Mouse (Mus musculus) CH12.LX (cell line): ENCODE measurements around the gene Gltpd2. TPM values are rescaled to one million over a fixed set of nuclear protein-coding genes. Genes with fewer than 3 reads are reported as not detected.

Experiments
- DNase-seq: peaks from one replicate; pipeline ENCODE4 v3.0.0-alpha.2; 2013; ENCODE audit errors: extremely low read depth
- H3K27ac ChIP-seq: 2 replicates; pipeline ENCODE4 v1.5.1; 2012; ENCODE audit warnings: low read depth, mild to moderate bottlenecking, control low read depth, moderate library complexity; ENCODE audit not compliant: insufficient read depth
- H3K27me3 ChIP-seq: replicated peaks from 2 replicates; pipeline ENCODE3; 2012; ENCODE audit warnings: inconsistent platforms
- H3K36me3 ChIP-seq, 2 experiments: replicated peaks in 1 of 2; 2 replicates each; pipeline versions ENCODE3 to v1.6.1; 2012; ENCODE audit warnings: inconsistent platforms in 1 of 2, low read length in 1 of 2, mild to moderate bottlenecking in 1 of 2, mixed read lengths in 1 of 2, moderate library complexity in 1 of 2; ENCODE audit not compliant: control insufficient read depth in 1 of 2, insufficient read depth in 1 of 2
- H3K4me1 ChIP-seq, 2 experiments: 2 replicates each; pipeline ENCODE4 v1.6.1; 2012; ENCODE audit warnings: inconsistent platforms in 1 of 2, moderate library complexity in 1 of 2; ENCODE audit not compliant: insufficient read depth in 2 of 2, control insufficient read depth in 1 of 2
- H3K4me2 ChIP-seq: 2 replicates; pipeline ENCODE4 v1.6.1; 2012; ENCODE audit warnings: low read depth, mild to moderate bottlenecking, control low read depth; ENCODE audit not compliant: poor library complexity, insufficient read depth, severe bottlenecking
- H3K4me3 ChIP-seq, 3 experiments: fragments of 150-350 bp in 1 of 3; sonication (generic) in 1 of 3; replicated peaks in 1 of 3; 2 replicates each; pipeline versions ENCODE3 to v1.5.1; 2011 to 2012; ENCODE audit warnings: low read depth in 2 of 3, low read length in 2 of 3, mild to moderate bottlenecking in 2 of 3, moderate library complexity in 2 of 3, control low read depth in 1 of 3, improper control_type of control experiment in 1 of 3, inconsistent platforms in 1 of 3, mixed read lengths in 1 of 3; ENCODE audit not compliant: poor library complexity in 1 of 3
- H3K79me2 ChIP-seq: replicated peaks from 2 replicates; pipeline ENCODE4 v1.6.1; 2012; ENCODE audit warnings: mild to moderate bottlenecking, moderate library complexity; ENCODE audit not compliant: control insufficient read depth, poor library complexity, insufficient read depth, severe bottlenecking; ENCODE audit errors: extremely low read depth
- H3K9ac ChIP-seq: 2 replicates; pipeline ENCODE4 v1.6.1; 2012; ENCODE audit warnings: low read depth, mild to moderate bottlenecking, control low read depth, moderate library complexity; ENCODE audit not compliant: insufficient read depth
- H3K9me3 ChIP-seq: replicated peaks from 2 replicates; pipeline ENCODE3; 2012; ENCODE audit warnings: low read length, inconsistent platforms, mixed read lengths
- BHLHE40 ChIP-seq: IDR thresholded peaks from 2 replicates; pipeline ENCODE4 v1.6.1; 2011; ENCODE audit warnings: mild to moderate bottlenecking, low read depth, low read length, improper control_type of control experiment
- CHD2 ChIP-seq: IDR thresholded peaks from 2 replicates; pipeline ENCODE4 v1.6.1; 2011; ENCODE audit warnings: low read length, improper control_type of control experiment
- CTCF ChIP-seq, 2 experiments: IDR thresholded peaks in 1 of 2; conservative IDR thresholded peaks in 1 of 2; 2 replicates each; pipeline ENCODE4 v1.5.1; 2011 to 2012; ENCODE audit warnings: low read depth in 2 of 2, low read length in 2 of 2, improper control_type of control experiment in 1 of 2, inconsistent platforms in 1 of 2, mild to moderate bottlenecking in 1 of 2, moderate library complexity in 1 of 2
- E2F4 ChIP-seq: IDR thresholded peaks from 2 replicates; pipeline ENCODE4 v1.6.1; 2011; ENCODE audit warnings: low read depth, low read length, improper control_type of control experiment; ENCODE audit not compliant: insufficient replicate concordance
- ELF1 ChIP-seq: IDR thresholded peaks from 2 replicates; pipeline ENCODE4 v1.6.1; 2014; ENCODE audit warnings: low read depth, mild to moderate bottlenecking, inconsistent platforms, low read length, improper control_type of control experiment
- EP300 ChIP-seq: IDR thresholded peaks from 2 replicates; pipeline ENCODE4 v1.6.1; 2011; ENCODE audit warnings: low read length, improper control_type of control experiment
- HCFC1 ChIP-seq: IDR thresholded peaks from 2 replicates; pipeline ENCODE4 v1.6.1; 2012; ENCODE audit warnings: low read depth, mild to moderate bottlenecking, inconsistent platforms, low read length, improper control_type of control experiment
- IRF4 ChIP-seq: IDR thresholded peaks from 2 replicates; pipeline ENCODE4 v1.6.1; 2014; ENCODE audit warnings: low read depth, mild to moderate bottlenecking, inconsistent platforms, low read length, improper control_type of control experiment
- JUND ChIP-seq: conservative IDR thresholded peaks from 2 replicates; pipeline ENCODE4 v1.6.1; 2011; ENCODE audit warnings: low read depth, low read length, improper control_type of control experiment
- KAT2A ChIP-seq: IDR thresholded peaks from 2 replicates; pipeline ENCODE4 v1.6.1; 2012; ENCODE audit warnings: low read length, improper control_type of control experiment, inconsistent platforms; ENCODE audit not compliant: insufficient replicate concordance
- MAFK ChIP-seq: IDR thresholded peaks from 2 replicates; pipeline ENCODE4 v1.6.1; 2011; ENCODE audit warnings: low read length, improper control_type of control experiment; ENCODE audit not compliant: insufficient replicate concordance
- MAX ChIP-seq: IDR thresholded peaks from 2 replicates; pipeline ENCODE4 v1.6.1; 2011; ENCODE audit warnings: low read length, improper control_type of control experiment
- MAZ ChIP-seq: IDR thresholded peaks from 2 replicates; pipeline ENCODE4 v1.6.1; 2012; ENCODE audit warnings: low read depth, mild to moderate bottlenecking, inconsistent platforms, low read length, improper control_type of control experiment, moderate library complexity
- MEF2A ChIP-seq: IDR thresholded peaks from 2 replicates; pipeline ENCODE4 v1.6.1; 2014; ENCODE audit warnings: low read depth, mild to moderate bottlenecking, inconsistent platforms, low read length, improper control_type of control experiment, borderline replicate concordance
- MXI1 ChIP-seq: IDR thresholded peaks from 2 replicates; pipeline ENCODE4 v1.6.1; 2011; ENCODE audit warnings: mild to moderate bottlenecking, low read depth, low read length, improper control_type of control experiment
- MYC ChIP-seq: IDR thresholded peaks from 2 replicates; pipeline ENCODE4 v1.6.1; 2011; ENCODE audit warnings: low read depth, mild to moderate bottlenecking, improper control_type of control experiment, low read length
- POLR2A ChIP-seq: IDR thresholded peaks from 2 replicates; pipeline ENCODE4 v1.6.1; 2011; ENCODE audit warnings: low read depth, mild to moderate bottlenecking, improper control_type of control experiment, low read length
- POLR2AphosphoS2 ChIP-seq: IDR thresholded peaks from 2 replicates; pipeline ENCODE4 v1.6.1; 2011; ENCODE audit warnings: low read depth, low read length, improper control_type of control experiment
- RAD21 ChIP-seq: IDR thresholded peaks from 2 replicates; pipeline ENCODE4 v1.6.1; 2011; ENCODE audit warnings: low read depth, mild to moderate bottlenecking, low read length, improper control_type of control experiment, moderate library complexity
- RCOR1 ChIP-seq: conservative IDR thresholded peaks from 2 replicates; pipeline ENCODE4 v1.6.1; 2012; ENCODE audit warnings: low read depth, mild to moderate bottlenecking, inconsistent platforms, low read length, improper control_type of control experiment
- SIN3A ChIP-seq: IDR thresholded peaks from 2 replicates; pipeline ENCODE4 v1.6.1; 2012; ENCODE audit warnings: low read length, improper control_type of control experiment, inconsistent platforms
- SMC3 ChIP-seq: IDR thresholded peaks from 2 replicates; pipeline ENCODE4 v1.6.1; 2011; ENCODE audit warnings: low read depth, low read length, improper control_type of control experiment
- TBP ChIP-seq: conservative IDR thresholded peaks from 2 replicates; pipeline ENCODE4 v1.6.1; 2011; ENCODE audit warnings: low read depth, low read length, improper control_type of control experiment
- TCF12 ChIP-seq: IDR thresholded peaks from 2 replicates; pipeline ENCODE4 v1.6.1; 2014; ENCODE audit warnings: low read depth, mild to moderate bottlenecking, inconsistent platforms, low read length, improper control_type of control experiment
- UBTF ChIP-seq: IDR thresholded peaks from 2 replicates; pipeline ENCODE4 v1.6.1; 2012; ENCODE audit warnings: low read depth, mild to moderate bottlenecking, inconsistent platforms, low read length, improper control_type of control experiment, moderate library complexity
- USF1 ChIP-seq: IDR thresholded peaks from 2 replicates; pipeline ENCODE4 v1.6.1; 2014; ENCODE audit warnings: low read depth, mild to moderate bottlenecking, inconsistent platforms, low read length, improper control_type of control experiment
- USF2 ChIP-seq: conservative IDR thresholded peaks from 2 replicates; pipeline ENCODE4 v1.6.1; 2011; ENCODE audit warnings: low read depth, low read length, improper control_type of control experiment
- ZC3H11A ChIP-seq: IDR thresholded peaks from 2 replicates; pipeline ENCODE4 v1.6.1; 2012; ENCODE audit warnings: low read depth, mild to moderate bottlenecking, inconsistent platforms, low read length, improper control_type of control experiment
- ZKSCAN1 ChIP-seq: IDR thresholded peaks from 2 replicates; pipeline ENCODE4 v1.6.1; 2012; ENCODE audit warnings: low read depth, inconsistent platforms, low read length, improper control_type of control experiment, borderline replicate concordance
- ZMIZ1 ChIP-seq: IDR thresholded peaks from 2 replicates; pipeline ENCODE4 v1.6.1; 2012; ENCODE audit warnings: low read depth, mild to moderate bottlenecking, inconsistent platforms, low read length, improper control_type of control experiment
- ZNF384 ChIP-seq: IDR thresholded peaks from 2 replicates; pipeline ENCODE4 v1.6.1; 2012; ENCODE audit warnings: low read depth, low read length, improper control_type of control experiment, inconsistent platforms
- dilution Hi-C: fragments of 300-500 bp; cut with MboI; formaldehyde crosslinking; loops from 2 replicates; pipeline ENCODE4 v1.14.3; 2020; ENCODE audit warnings: low sequenced_read_pairs; ENCODE audit not compliant: extremely low pct_unique_long_range_greater_than_20kb, extremely low pct_ligation_motif_present
- in situ Hi-C: fragments of 300-500 bp; cut with MboI; formaldehyde crosslinking; loops from 3 replicates; pipeline ENCODE4 v1.14.3; 2019; ENCODE audit warnings: low sequenced_read_pairs, low pct_ligation_motif_present, low pct_unique_long_range_greater_than_20kb, mixed read lengths
- polyA plus RNA-seq: library from polyadenylated mRNA; unstranded; fragments of >175 nt; gene quantifications from 2 replicates; pipeline ENCODE4 v1.2.1, GENCODE M21; 2012; ENCODE audit warnings: low read depth; ENCODE audit not compliant: insufficient read length
- total RNA-seq, 2 experiments: library from RNA; depleted of rRNA; stranded (reverse); fragments of 300-350 nt in 1 of 2; fragments of >200 nt in 1 of 2; gene quantifications; 2 replicates each; pipeline ENCODE4 v1.2.3; 2012 to 2014

Gene Gltpd2
- total and polyA plus RNA-seq, 3 experiments, result 0.19 TPM; not detected in 2

GRCm38 (mm10) chr11:70509753-70510564 is 9.0 kb upstream of the Gltpd2 start:
- no peak overlapping the region for H3K27ac ChIP-seq
- dilution Hi-C loops (no loop called here), in situ Hi-C loops (loop anchor here (5.0 to 10.0 kb wide), 2 partner anchors 98 to 185 kb away; partner anchors contain the start of genes Alox12e and Pelp1)
- peak; percentile 88 for DNase-seq
- H3K4me1 ChIP-seq, result peaks cover 24 to 92% of the 10 kb centered on the region in 2 experiments
- H3K9me3 ChIP-seq, result no peaks in the 10 kb centered on the region
- no peaks in the 10 kb centered on the region for H3K79me2 ChIP-seq
- H3K27me3 ChIP-seq, result no peaks in the 10 kb centered on the region
- no peaks in the 10 kb centered on the region for H3K36me3 ChIP-seq
- H3K4me2 ChIP-seq, result peak overlapping the region; percentile 35; the same call in 1 of the 2 replicates
- H3K4me3 ChIP-seq, result peak overlapping the region in 2 of 3 experiments; percentile 34 to 50
- no peak for TF ChIP-seq IRF4
- TF ChIP-seq EP300, result no peak
- TF ChIP-seq SIN3A, result peak; percentile 64; the same call in 1 of the 2 replicates
- TF ChIP-seq CTCF (conservative IDR thresholded peaks at IDR 0.05 in 1 of 2, IDR thresholded peaks at IDR 0.05 in 1 of 2; ENCODE audit: low read depth in 2 of 2, low read length in 2 of 2), result peak in 1 of 2 experiments; percentile 88; a peak in 2 of 4 replicates
- TF ChIP-seq ZKSCAN1, result no peak
- no peak for TF ChIP-seq E2F4
- no peak for TF ChIP-seq MXI1
- TF ChIP-seq RAD21, result peak; percentile 72
- peak; percentile 58 for TF ChIP-seq BHLHE40
- peak; percentile 19; the same call in 1 of the 2 replicates for TF ChIP-seq MAZ
- TF ChIP-seq ELF1, result peak; percentile 68
- TF ChIP-seq RCOR1, result 0 out of 2 replicates have a peak, but pooled peaks have one; percentile 84
- TF ChIP-seq UBTF, result 0 out of 2 replicates have a peak, but pooled peaks have one; percentile 39
- peak; percentile 63 for TF ChIP-seq ZNF384
- TF ChIP-seq USF2, result no peak
- TF ChIP-seq TCF12, result no peak; the same call in none of the 2 replicates
- TF ChIP-seq POLR2A, result peak; percentile 48; the same call in 1 of the 2 replicates
- peak; percentile 56 for TF ChIP-seq ZC3H11A
- TF ChIP-seq TBP, result no peak
- TF ChIP-seq MAX, result peak; percentile 66
- TF ChIP-seq POLR2AphosphoS2, result no peak
- TF ChIP-seq HCFC1, result 0 out of 2 replicates have a peak, but pooled peaks have one; percentile 7
- TF ChIP-seq KAT2A, result no peak
- no peak for TF ChIP-seq USF1
- TF ChIP-seq ZMIZ1, result peak; percentile 60; the same call in 1 of the 2 replicates
- TF ChIP-seq SMC3, result peak; percentile 92
- TF ChIP-seq MYC, result no peak
- peak; percentile 34; the same call in 1 of the 2 replicates for TF ChIP-seq MEF2A
- TF ChIP-seq JUND, result no peak
- peak; percentile 73 for TF ChIP-seq CHD2
- peak; percentile 87 for TF ChIP-seq MAFK
- no peak overlapping the region for H3K9ac ChIP-seq
